Mouse (Mus musculus): ENCODE results near the gene Shc1. TPM values are rescaled to one million over a fixed set of nuclear protein-coding genes. Genes with fewer than 3 reads are reported as not detected.

Shc1 gene
- total and polyA plus RNA-seq, 3 experiments: 49.2 to 79.8 TPM; not detected in 1

DNA sequence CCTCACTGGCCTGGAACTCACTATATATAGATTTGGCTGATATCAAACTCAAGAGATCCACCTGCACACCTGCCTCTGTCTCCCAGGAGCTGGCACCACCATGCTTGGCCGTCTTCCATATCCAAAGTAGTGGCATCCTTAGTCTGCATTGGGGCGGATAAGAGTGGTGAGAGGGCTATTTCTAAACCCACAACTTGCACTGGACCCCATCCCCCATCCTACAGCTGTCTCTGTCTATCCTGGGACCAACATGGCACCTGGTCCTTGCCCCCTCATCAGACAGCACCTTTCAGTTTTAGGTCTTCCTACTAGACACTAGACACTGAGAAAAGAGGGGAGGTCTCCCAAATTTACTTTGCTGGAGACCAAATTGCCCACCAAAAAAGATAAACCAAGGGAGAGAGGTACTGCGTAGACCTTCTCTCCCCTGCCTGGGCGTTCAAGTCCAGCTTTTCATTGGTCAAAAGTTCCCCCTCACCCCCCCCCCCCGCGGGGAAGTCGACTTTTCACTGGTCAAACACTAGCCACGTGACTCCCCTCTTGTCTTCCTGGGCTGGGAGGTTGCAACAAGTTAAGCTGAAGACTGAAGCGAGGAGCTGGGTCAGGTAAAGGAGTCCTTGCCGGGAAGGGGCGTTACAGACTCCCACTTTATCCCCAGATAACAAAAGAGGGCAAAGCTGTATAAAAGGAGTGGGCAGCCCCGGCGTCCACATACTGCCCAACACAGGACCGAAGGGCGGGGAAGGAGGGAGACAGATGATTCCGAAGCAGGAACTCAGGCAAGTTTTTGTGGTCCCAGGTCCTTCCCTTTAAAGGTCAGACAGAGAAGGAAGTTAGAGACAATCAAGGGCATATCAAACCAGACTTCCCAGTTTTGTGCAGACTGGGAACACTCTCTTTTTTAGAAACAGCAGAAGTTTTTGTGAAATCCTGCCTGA is 18.2 kb downstream of the Shc1 start, which contains the start of gene Pbxip1 (continued):
- TF ChIP-seq RAD21 (IDR thresholded peaks at IDR 0.05; ENCODE audit: low read depth, low read length): no peak
- TF ChIP-seq MAZ (IDR thresholded peaks at IDR 0.05; ENCODE audit: low read depth, low read length): peak; percentile 84; the same call in 1 of the 2 replicates
- peak; percentile 94 for TF ChIP-seq MAX (IDR thresholded peaks at IDR 0.05; ENCODE audit: low read length)
- peak; percentile 67 for TF ChIP-seq CHD2 (IDR thresholded peaks at IDR 0.05; ENCODE audit: low read length)
- peak; percentile 67 for TF ChIP-seq ELF1 (IDR thresholded peaks at IDR 0.05; ENCODE audit: low read depth, low read length)

DNA sequence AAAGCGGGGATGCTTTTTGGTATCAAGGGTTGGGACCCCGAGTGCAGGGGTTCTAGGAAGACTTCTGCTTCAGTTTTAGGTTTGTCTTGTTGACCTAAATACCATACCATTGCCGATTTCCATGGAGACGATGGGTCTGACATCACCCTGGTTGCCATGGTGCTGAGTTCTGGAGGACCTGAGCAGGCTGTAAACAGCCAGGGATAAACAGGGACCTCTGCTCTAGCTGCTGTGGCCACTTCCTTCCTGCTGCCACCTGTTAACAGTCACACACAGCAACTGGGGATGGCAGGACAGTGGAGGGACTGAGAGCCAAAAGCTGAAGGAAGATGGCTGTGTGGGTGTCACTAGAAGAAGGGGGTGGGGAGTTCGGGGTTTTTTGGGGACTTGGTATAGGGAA is 19.0 kb downstream of the Shc1 start:
- Histone ChIP-seq H3K9ac (ENCODE audit: control insufficient read depth, low read depth, low read length, poor library complexity, severe bottlenecking) (peak overlapping the region; percentile 67), H3K4me3 (ENCODE audit: control insufficient read depth in 1 of 2, insufficient read depth in 1 of 2, low read depth in 2 of 2, low read length in 2 of 2) (peak overlapping the region; percentile 68 to 81), H3K27me3 (ENCODE audit: control insufficient read depth in 1 of 2, insufficient read depth in 2 of 2, low read length in 2 of 2) (no peaks in the 10 kb centered on the region), H3K4me1 (ENCODE audit: control insufficient read depth in 1 of 2, insufficient read depth in 2 of 2, low read length in 2 of 2) (peaks cover 0 to 9% of the 10 kb centered on the region in 2 experiments; a peak in 2 of 4 replicates), H3K79me2 (ENCODE audit: control insufficient read depth, insufficient read depth, low read length, poor library complexity) (peaks cover under 1% of the 10 kb centered on the region; the same call in 1 of the 2 replicates), H3K9me3 (replicated peaks; ENCODE audit: insufficient read depth, low read length) (no peaks in the 10 kb centered on the region), H3K27ac (ENCODE audit: control insufficient read depth, low read depth, low read length) (peak overlapping the region; percentile 61; the same call in 1 of the 2 replicates), H3K36me3 (ENCODE audit: control insufficient read depth in 1 of 2, insufficient read depth in 2 of 2, low read length in 2 of 2) (peaks cover 0 to 8% of the 10 kb centered on the region in 2 experiments; a peak in 2 of 4 replicates)
- TF ChIP-seq MYB (IDR thresholded peaks at IDR 0.05; ENCODE audit: low read depth, low read length) (no peak), CTCF (IDR thresholded peaks at IDR 0.05 in 2 of 3, conservative IDR thresholded peaks at IDR 0.05 in 1 of 3; ENCODE audit: control insufficient read depth in 1 of 3, insufficient read depth in 1 of 3, low read depth in 2 of 3, low read length in 3 of 3, poor library complexity in 1 of 3, severe bottlenecking in 1 of 3) (no peak), USF2 (IDR thresholded peaks at IDR 0.05; ENCODE audit: borderline replicate concordance in 1 of 2, insufficient read depth in 1 of 2, low read depth in 1 of 2, low read length in 2 of 2) (no peak), MAZ (IDR thresholded peaks at IDR 0.05; ENCODE audit: low read depth, low read length) (no peak), USF1 (IDR thresholded peaks at IDR 0.05; ENCODE audit: low read depth, low read length) (no peak), KAT2A (conservative IDR thresholded peaks at IDR 0.05; ENCODE audit: low read depth, low read length) (no peak), ELF1 (IDR thresholded peaks at IDR 0.05; ENCODE audit: low read depth, low read length) (no peak), NELFE (IDR thresholded peaks at IDR 0.05; ENCODE audit: low read depth, low read length) (no peak), CHD1 (IDR thresholded peaks at IDR 0.05; ENCODE audit: low read depth, low read length) (0 out of 2 replicates have a peak, but pooled peaks have one; percentile 47), MXI1 (IDR thresholded peaks at IDR 0.05; ENCODE audit: low read depth, low read length) (0 out of 2 replicates have a peak, but pooled peaks have one; percentile 10), BHLHE40 (IDR thresholded peaks at IDR 0.05; ENCODE audit: borderline replicate concordance, low read depth, low read length) (no peak), RAD21 (IDR thresholded peaks at IDR 0.05; ENCODE audit: low read depth, low read length) (no peak), ZKSCAN1 (IDR thresholded peaks at IDR 0.05; ENCODE audit: low read depth, low read length) (no peak), SMC3 (IDR thresholded peaks at IDR 0.05; ENCODE audit: low read depth, low read length) (peak; percentile 2; the same call in 1 of the 2 replicates), RCOR1 (IDR thresholded peaks at IDR 0.05; ENCODE audit: low read depth, low read length) (no peak), POLR2AphosphoS5 (IDR thresholded peaks at IDR 0.05; ENCODE audit: borderline replicate concordance, low read depth, low read length) (no peak), ETS1 (IDR thresholded peaks at IDR 0.05; ENCODE audit: low read depth, low read length) (0 out of 2 replicates have a peak, but pooled peaks have one; percentile 19), CHD2 (IDR thresholded peaks at IDR 0.05; ENCODE audit: low read length) (no peak)
- DNase-seq (ENCODE audit: low read depth, low spot score): peak; percentile 51

All from MEL (cell line).